Mouse (Mus musculus) B cell, adult 62 days (primary cell): ENCODE measurements around the gene Ppp1r14a. TPM values are rescaled to one million over a fixed set of nuclear protein-coding genes. Genes with fewer than 3 reads are reported as not detected.

Source experiments
- total RNA-seq: library from RNA; stranded (reverse); gene quantifications from 4 replicates; pipeline ENCODE4 v1.2.4, GENCODE M21; 2023

Gene Ppp1r14a
- not detected in 4 replicates for total RNA-seq

DNA sequence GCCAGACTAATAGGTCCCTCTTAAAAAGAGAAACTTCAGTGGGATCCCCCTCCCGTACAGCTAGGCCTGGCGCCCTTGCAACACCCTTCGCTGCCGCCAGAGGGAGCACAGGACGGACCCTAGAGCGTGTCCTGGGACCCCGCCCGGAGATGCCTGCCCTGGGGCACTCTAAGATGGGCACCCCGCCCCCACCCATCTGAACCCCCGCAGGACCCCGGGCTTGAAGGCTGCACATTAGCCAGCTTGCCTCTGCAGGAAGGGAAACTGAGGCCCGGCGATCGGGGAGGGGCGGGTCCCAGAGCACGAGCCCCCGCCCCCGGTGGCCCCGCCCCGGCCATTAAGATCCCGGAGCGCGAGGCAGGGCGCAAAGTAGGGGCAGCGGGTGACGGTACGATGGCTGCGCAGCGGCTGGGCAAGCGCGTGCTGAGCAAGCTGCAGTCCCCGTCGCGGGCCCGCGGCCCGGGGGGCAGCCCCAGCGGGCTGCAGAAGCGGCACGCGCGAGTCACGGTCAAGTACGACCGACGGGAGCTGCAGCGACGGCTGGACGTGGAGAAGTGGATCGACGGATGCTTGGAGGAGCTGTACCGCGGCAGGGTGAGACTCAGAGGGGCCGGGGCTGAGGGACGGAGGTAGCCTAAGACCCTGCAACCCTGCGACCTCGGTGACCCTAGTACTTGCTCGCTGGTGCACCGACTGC, at the start of gene Ppp1r14a:
Gene Ppp1r14a, plus strand, starts transcription at position 367 of the 697 bp plus-strand sequence.

DNA sequence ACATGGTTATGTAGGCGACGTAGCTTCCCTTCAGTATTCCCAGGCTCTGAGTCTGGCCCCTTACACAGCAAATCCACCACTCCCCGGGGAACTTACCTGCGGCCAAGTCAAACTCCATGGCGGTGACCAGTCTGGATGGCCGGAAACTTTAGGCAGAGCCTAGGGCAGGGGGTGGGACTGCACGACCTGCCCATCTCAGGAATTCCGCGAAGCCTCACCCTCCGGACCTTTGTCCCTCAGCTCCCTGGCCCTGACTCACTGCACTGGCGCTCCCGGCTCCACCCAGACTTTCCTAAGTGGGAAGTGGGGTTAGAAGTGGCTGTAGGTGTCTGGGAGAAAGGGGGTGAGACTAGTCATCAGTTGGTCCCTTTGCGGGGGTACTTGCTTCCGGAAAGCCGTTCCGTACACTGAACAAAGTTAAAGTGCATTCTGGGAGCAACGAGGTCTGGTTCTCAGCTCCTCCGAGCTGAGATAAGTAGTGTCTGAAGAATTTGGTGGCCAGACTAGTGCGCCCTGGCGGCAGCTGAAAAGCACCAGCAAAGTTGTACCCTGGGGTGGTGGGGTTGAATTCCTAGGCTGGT, 40.8 kb upstream of the Ppp1r14a start, which contains the start of gene 2200002D01Rik:
Gene 2200002D01Rik, minus strand, starts transcription at position 206 of the 581 bp plus-strand sequence.

DNA sequence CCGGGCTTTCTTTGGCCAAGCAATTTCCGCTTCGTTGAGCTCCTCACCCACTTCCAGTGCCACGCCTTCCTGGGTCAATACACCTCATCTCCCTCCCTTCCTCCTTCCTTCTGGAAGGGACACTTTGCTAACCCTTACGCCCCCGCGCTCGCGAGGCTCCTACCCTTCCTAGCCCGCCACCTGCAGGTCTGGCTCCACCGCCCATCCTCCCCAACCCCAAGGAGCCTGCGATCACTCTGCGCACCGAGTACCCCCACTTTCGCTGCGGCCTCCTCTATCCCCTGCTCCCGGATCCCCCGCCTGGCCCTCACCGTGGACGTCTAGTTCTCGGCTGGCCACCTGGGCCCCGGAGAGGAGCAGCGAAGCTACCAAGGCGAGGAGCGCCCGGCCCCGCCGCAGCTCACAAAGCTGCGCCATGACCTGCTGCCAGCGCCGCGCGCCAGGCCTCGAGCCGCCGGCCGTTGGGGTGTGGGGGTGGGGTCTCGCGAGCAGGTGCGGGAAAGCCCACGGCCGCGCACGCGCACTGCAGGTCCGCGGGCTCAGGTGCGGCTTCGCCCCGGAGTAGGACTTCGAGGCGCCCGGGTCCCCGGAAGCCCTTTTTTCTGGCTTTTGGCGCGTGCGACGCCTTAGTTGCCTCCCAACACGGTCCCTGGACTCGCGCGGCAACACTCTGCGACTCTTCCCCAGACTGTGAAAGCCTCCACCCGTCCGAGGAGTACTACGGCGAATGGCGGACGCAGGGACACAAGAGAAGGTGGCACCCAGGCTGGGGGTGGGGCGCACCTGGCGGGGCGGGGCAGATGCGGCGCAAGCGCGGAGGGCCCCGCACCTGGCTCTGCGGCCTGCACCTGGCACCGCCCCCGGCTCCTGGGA, 7.7 kb upstream of the Ppp1r14a start, which contains the start of gene Spint2:
Gene Spint2, minus strand, starts transcription at position 712 of the 873 bp plus-strand sequence.

DNA sequence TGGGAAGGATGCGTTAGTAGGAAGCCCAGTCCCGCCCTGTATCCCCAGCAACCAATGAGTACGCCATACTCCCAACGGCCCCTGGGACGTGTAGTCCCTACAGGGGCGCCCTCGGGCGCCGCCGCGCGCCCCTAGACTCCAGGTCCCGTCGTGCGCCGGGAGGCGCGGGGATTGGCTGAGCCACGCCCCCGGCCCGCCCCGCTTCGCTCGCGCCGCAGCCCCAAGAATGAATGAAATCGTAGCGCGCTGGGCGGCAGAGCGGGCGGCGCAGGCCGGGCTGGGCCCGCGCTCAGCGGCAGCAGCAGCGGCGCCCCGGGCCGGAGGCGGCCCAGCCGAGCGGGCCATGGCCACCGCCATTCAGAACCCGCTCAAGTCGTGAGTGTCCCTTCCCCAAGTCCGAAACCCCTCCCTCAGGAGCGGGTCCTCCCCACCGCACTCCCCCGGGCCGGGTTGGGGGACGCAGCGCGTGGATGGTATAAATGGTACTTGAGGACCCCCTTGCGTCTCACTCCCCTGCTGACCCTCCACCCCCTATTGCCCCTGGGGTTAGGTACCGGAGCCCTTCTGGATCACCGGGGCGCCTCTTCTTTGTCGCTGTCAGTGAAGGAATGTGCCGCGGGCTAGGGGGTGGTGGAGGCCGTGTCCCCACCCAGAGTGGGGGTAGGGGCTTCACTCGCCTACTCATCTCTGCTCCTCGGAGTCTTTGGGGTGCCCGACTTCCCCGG, 14.8 kb downstream of the Ppp1r14a start, which contains the start of gene Dpf1:
Gene Dpf1, plus strand, starts transcription at position 214 of the 725 bp plus-strand sequence.

Other genes starting within 250 kb of the Ppp1r14a start
- 0.18 to 0.60 TPM (median 0.46 TPM) in 4 replicates for gene Ryr1, start 164.1 kb upstream of the Ppp1r14a start, total RNA-seq
- gene Rasgrp4, start 154.5 kb upstream of the Ppp1r14a start, total RNA-seq: 3.2 to 5.5 TPM (median 3.9 TPM) in 4 replicates
- 25.1 to 29.8 TPM (median 26.9 TPM) in 4 replicates for gene Fam98c, start 133.1 kb upstream of the Ppp1r14a start, total RNA-seq
- gene Ggn, start 119.1 kb upstream of the Ppp1r14a start, total RNA-seq: 0.33 TPM in 1 of 4 replicates, not detected in the others
- gene Spred3, start 118.9 kb upstream of the Ppp1r14a start, total RNA-seq: 1.3 to 3.5 TPM (median 2.6 TPM) in 4 replicates
- 226 to 244 TPM (median 237 TPM) in 4 replicates for gene Psmd8, start 108.6 kb upstream of the Ppp1r14a start, total RNA-seq
- gene Catsperg1, start 75.3 kb upstream of the Ppp1r14a start, total RNA-seq: 1.5 to 3.6 TPM (median 1.8 TPM) in 4 replicates
- gene Kcnk6, start 56.8 kb upstream of the Ppp1r14a start, total RNA-seq: 1.0 to 1.4 TPM (median 1.2 TPM) in 4 replicates
- gene Yif1b, start 51.0 kb upstream of the Ppp1r14a start, total RNA-seq: 21.5 to 26.9 TPM (median 23.7 TPM) in 4 replicates
- gene 2200002D01Rik, start 40.8 kb upstream of the Ppp1r14a start, total RNA-seq: 0.66 to 3.5 TPM (median 3.3 TPM) in 4 replicates
- 34.2 to 44.3 TPM (median 35.8 TPM) in 4 replicates for gene Spint2, start 7.4 kb upstream of the Ppp1r14a start, total RNA-seq
- 0.61 to 1.1 TPM (median 0.81 TPM) in 4 replicates for gene Dpf1, start 14.6 kb downstream of the Ppp1r14a start, total RNA-seq
- 45.1 to 52.9 TPM (median 48.8 TPM) in 4 replicates for gene Sipa1l3, start 229.3 kb downstream of the Ppp1r14a start, total RNA-seq